Mouse (Mus musculus) left cerebral cortex, adult 2 months (tissue): Measurements from ENCODE around the gene En1. TPM values are rescaled to one million over a fixed set of nuclear protein-coding genes. Genes with fewer than 3 reads are reported as not detected.
A peak's percentile ranks its signal among the peaks of the same experiment; 100 is the strongest.

Experiments used
- DNase-seq, 2 experiments: peaks; one replicate each; pipeline ENCODE4 v3.0.0; 2021 to 2022; ENCODE audit warnings: low spot score in 2 of 2, mixed read lengths in 1 of 2; ENCODE audit errors: extremely low spot score in 1 of 2
- H3K27ac ChIP-seq: fragments of 200-600 bp; 2 replicates; pipeline ENCODE4 v1.8.1; 2022
- H3K4me3 ChIP-seq: fragments of 200-600 bp; 2 replicates; pipeline ENCODE4 v1.8.1; 2022
- CTCF ChIP-seq: fragments of 200-600 bp; IDR thresholded peaks from 2 replicates; pipeline ENCODE4 v1.8.1; 2022; ENCODE audit warnings: antibody characterized with exemption, mild to moderate bottlenecking, moderate library complexity
- intact Hi-C: fragments of 180-260 bp; cut with DNase I; formaldehyde crosslinking; loops from one replicate; pipeline ENCODE4 v1.15.1; 2025
- long read RNA-seq, 2 experiments: library from polyadenylated mRNA; stranded (forward); transcript quantifications; one replicate each; pipeline ENCODE4 v2.0.0; 2021; ENCODE audit warnings: borderline mapping rate in 2 of 2
- total RNA-seq, 2 experiments: library from RNA; stranded (reverse); gene quantifications; 2 replicates each; pipeline ENCODE4 v1.2.3; 2021

En1 gene
- not detected for total RNA-seq
- long read RNA-seq, experiment 1 = 0 reads
- long read RNA-seq, experiment 2 = 0 reads

GRCm38 (mm10) chr1:120602031-120602730 is at the start of gene En1:
Gene En1 (plus strand): TSS chr1:120602418.
- peak within 1 kb of the TSS; percentile 18 for H3K4me3 ChIP-seq
- TF ChIP-seq CTCF = no peak
- no peak for DNase-seq
- intact Hi-C loops = loop anchor here (5.0 kb wide), 1 partner anchor 725 kb away; no protein-coding TSS in a partner anchor
- H3K27ac ChIP-seq = no peak within 1 kb of the TSS

GRCm38 (mm10) chr1:120556926-120557846 is 45.0 kb upstream of the En1 start:
- intact Hi-C loops = no loop called here
- TF ChIP-seq CTCF = no peak
- DNase-seq = no peak
- Histone ChIP-seq H3K27ac (no peak overlapping the region), H3K4me3 (no peak overlapping the region)

GRCm38 (mm10) chr1:120558341-120559285 is 43.6 kb upstream of the En1 start:
- no peak overlapping the region for H3K4me3 ChIP-seq
- no peak overlapping the region for H3K27ac ChIP-seq
- TF ChIP-seq CTCF = no peak
- DNase-seq = no peak
- intact Hi-C loops = no loop called here

GRCm38 (mm10) chr1:120559911-120560310 is 42.3 kb upstream of the En1 start:
- DNase-seq = no peak
- H3K27ac ChIP-seq = no peak overlapping the region
- H3K4me3 ChIP-seq = no peak overlapping the region
- intact Hi-C loops = no loop called here
- TF ChIP-seq CTCF = no peak

- intact Hi-C loops = no loop called here
- no peak for TF ChIP-seq CTCF
These were observed 20.9 kb upstream of the En1 start for GRCm38 (mm10) chr1:120581306-120581705.

GRCm38 (mm10) chr1:120585481-120585880 is 16.7 kb upstream of the En1 start:
- TF ChIP-seq CTCF = no peak
- intact Hi-C loops = no loop called here
- no peak overlapping the region for H3K4me3 ChIP-seq
- DNase-seq = no peak
- H3K27ac ChIP-seq = no peak overlapping the region

More at GRCm38 (mm10) chr1:120581306-120581705, 20.9 kb upstream of the En1 start:
- Histone ChIP-seq H3K27ac (no peak overlapping the region), H3K4me3 (no peak overlapping the region)
- DNase-seq = no peak

- peak; percentile 57 to 72 for DNase-seq
- intact Hi-C loops = loop anchor here (1.0 to 2.0 kb wide), 3 partner anchors 594 to 833 kb away; no protein-coding TSS in a partner anchor
- Histone ChIP-seq H3K27ac (no peak overlapping the region), H3K4me3 (no peak overlapping the region)
- TF ChIP-seq CTCF = peak; percentile 96
These were observed 15.6 kb upstream of the En1 start for GRCm38 (mm10) chr1:120586500-120587110.

GRCm38 (mm10) chr1:120587431-120587830 is 14.8 kb upstream of the En1 start:
- no peak for TF ChIP-seq CTCF
- Histone ChIP-seq H3K4me3 (no peak overlapping the region), H3K27ac (no peak overlapping the region)
- DNase-seq = no peak
- intact Hi-C loops = loop anchor here (2.0 kb wide), 2 partner anchors 593 to 811 kb away; no protein-coding TSS in a partner anchor

- TF ChIP-seq CTCF = no peak
- Histone ChIP-seq H3K4me3 (no peak overlapping the region), H3K27ac (no peak overlapping the region)
- no peak for DNase-seq
- intact Hi-C loops = loop anchor here (2.0 kb wide), 2 partner anchors 593 to 811 kb away; no protein-coding TSS in a partner anchor
These were observed 14.3 kb upstream of the En1 start for GRCm38 (mm10) chr1:120587960-120588359.

GRCm38 (mm10) chr1:120588362-120589027 is 13.7 kb upstream of the En1 start:
- TF ChIP-seq CTCF = no peak
- Histone ChIP-seq H3K27ac (no peak overlapping the region), H3K4me3 (no peak overlapping the region)
- no peak for DNase-seq
- intact Hi-C loops = no loop called here
